Mouse (Mus musculus): ENCODE measurements around the gene Rpn2. TPM values are rescaled to one million over a fixed set of nuclear protein-coding genes. Genes with fewer than 3 reads are reported as not detected.
A peak's percentile ranks its signal among the peaks of the same experiment; 100 is the strongest.

Gene Rpn2
- polyA plus RNA-seq, 1 experiment from 2014 or later, result 359 TPM

- H3K36me3 ChIP-seq (ENCODE audit: insufficient read depth), result no peaks in the 10 kb centered on the region
- no peaks in the 10 kb centered on the region for H3K4me1 ChIP-seq (ENCODE audit: insufficient read depth)
- ATAC-seq (ENCODE audit: insufficient read depth), result no peak
- no peak for TF ChIP-seq CTCF (IDR thresholded peaks at IDR 0.05; ENCODE audit: low read depth)
- H3K9me3 ChIP-seq (ENCODE audit: low read depth, low read length), result no peaks in the 10 kb centered on the region
- H3K4me3 ChIP-seq (ENCODE audit: low read depth, low read length), result no peak overlapping the region
- WGBS, result 40% methylated on average over 9 of the region's 9 CpGs
- no peak overlapping the region for H3K27ac ChIP-seq (ENCODE audit: low read depth)
- DNase-seq, result no peak
- H3K4me2 ChIP-seq, result no peak overlapping the region
- H3K9ac ChIP-seq, result no peak overlapping the region
- H3K27me3 ChIP-seq (ENCODE audit: insufficient read depth, low read length), result no peaks in the 10 kb centered on the region
These were observed 16.3 kb upstream of the Rpn2 start for GRCm38 (mm10) chr2:157262506-157262905.

GRCm38 (mm10) chr2:157263101-157263500 lies 15.7 kb upstream of the Rpn2 start:
- Histone ChIP-seq H3K36me3 (ENCODE audit: insufficient read depth) (no peaks in the 10 kb centered on the region), H3K9me3 (ENCODE audit: low read depth, low read length) (no peaks in the 10 kb centered on the region), H3K4me2 (no peak overlapping the region), H3K27me3 (ENCODE audit: insufficient read depth, low read length) (no peaks in the 10 kb centered on the region), H3K27ac (ENCODE audit: low read depth) (no peak overlapping the region), H3K4me3 (ENCODE audit: low read depth, low read length) (no peak overlapping the region), H3K9ac (no peak overlapping the region), H3K4me1 (ENCODE audit: insufficient read depth) (no peaks in the 10 kb centered on the region)
- TF ChIP-seq CTCF (IDR thresholded peaks at IDR 0.05; ENCODE audit: low read depth), result no peak
- 87% methylated on average over 1 of the region's 1 CpGs for WGBS
- ATAC-seq (ENCODE audit: insufficient read depth) (no peak), DNase-seq (no peak)

- H3K27me3 ChIP-seq (ENCODE audit: insufficient read depth, low read length), result no peaks in the 10 kb centered on the region
- no peaks in the 10 kb centered on the region for H3K4me1 ChIP-seq (ENCODE audit: insufficient read depth)
- ATAC-seq (ENCODE audit: insufficient read depth) (no peak), DNase-seq (no peak)
- WGBS, result 56% methylated on average over 6 of the region's 6 CpGs
- no peak overlapping the region for H3K27ac ChIP-seq (ENCODE audit: low read depth)
- H3K36me3 ChIP-seq (ENCODE audit: insufficient read depth), result no peaks in the 10 kb centered on the region
- no peak for TF ChIP-seq CTCF (IDR thresholded peaks at IDR 0.05; ENCODE audit: low read depth)
- H3K9me3 ChIP-seq (ENCODE audit: low read depth, low read length), result no peaks in the 10 kb centered on the region
- no peak overlapping the region for H3K4me2 ChIP-seq
- no peak overlapping the region for H3K9ac ChIP-seq
- H3K4me3 ChIP-seq (ENCODE audit: low read depth, low read length), result no peak overlapping the region
These were observed 15.0 kb upstream of the Rpn2 start for GRCm38 (mm10) chr2:157263832-157264231.

GRCm38 (mm10) chr2:157279416-157279800 lies 591 bp downstream of the Rpn2 start, which contains the start of gene Mroh8:
Gene Mroh8, minus strand, starts transcription at chr2:157279549.
- DNase-seq, result peak; percentile 72
- peak within 1 kb of the TSS; percentile 94 for H3K4me3 ChIP-seq (ENCODE audit: low read depth, low read length)
- H3K4me2 ChIP-seq, result peak within 1 kb of the TSS; percentile 67

GRCm38 (mm10) chr2:157283321-157283720 lies 4.5 kb downstream of the Rpn2 start:
- Histone ChIP-seq H3K27ac (ENCODE audit: low read depth) (no peak overlapping the region), H3K36me3 (ENCODE audit: insufficient read depth) (peaks cover 66% of the 10 kb centered on the region), H3K4me3 (ENCODE audit: low read depth, low read length) (no peak overlapping the region), H3K27me3 (ENCODE audit: insufficient read depth, low read length) (no peaks in the 10 kb centered on the region), H3K9me3 (ENCODE audit: low read depth, low read length) (no peaks in the 10 kb centered on the region), H3K4me2 (no peak overlapping the region), H3K9ac (no peak overlapping the region), H3K4me1 (ENCODE audit: insufficient read depth) (peaks cover 9% of the 10 kb centered on the region)
- WGBS, result 79% methylated on average over 6 of the region's 6 CpGs
- no peak for DNase-seq
- no peak for TF ChIP-seq CTCF (IDR thresholded peaks at IDR 0.05; ENCODE audit: low read depth)
- no peak for ATAC-seq (ENCODE audit: insufficient read depth)

More at GRCm38 (mm10) chr2:157279416-157279800, 591 bp downstream of the Rpn2 start, which contains the start of gene Mroh8:
- Histone ChIP-seq H3K27ac (ENCODE audit: low read depth) (peak within 1 kb of the TSS; percentile 93), H3K36me3 (ENCODE audit: insufficient read depth) (peaks cover 29% of the 10 kb centered on the region), H3K9ac (peak within 1 kb of the TSS; percentile 90), H3K27me3 (ENCODE audit: insufficient read depth, low read length) (no peaks in the 10 kb centered on the region), H3K4me1 (ENCODE audit: insufficient read depth) (peaks cover 11% of the 10 kb centered on the region), H3K9me3 (ENCODE audit: low read depth, low read length) (no peaks in the 10 kb centered on the region)
- no peak for TF ChIP-seq CTCF (IDR thresholded peaks at IDR 0.05; ENCODE audit: low read depth)
- ATAC-seq (ENCODE audit: insufficient read depth), result peak; percentile 65
- under 1% methylated on average over 29 of the region's 32 CpGs for WGBS

- ATAC-seq (ENCODE audit: insufficient read depth) (no peak), DNase-seq (peak; percentile 85)
- Histone ChIP-seq H3K9ac (no peak overlapping the region), H3K27ac (ENCODE audit: low read depth) (no peak overlapping the region; the same call in 1 of the 2 replicates), H3K36me3 (ENCODE audit: insufficient read depth) (peaks cover 98% of the 10 kb centered on the region), H3K4me2 (no peak overlapping the region), H3K4me3 (ENCODE audit: low read depth, low read length) (no peak overlapping the region), H3K4me1 (ENCODE audit: insufficient read depth) (no peaks in the 10 kb centered on the region), H3K9me3 (ENCODE audit: low read depth, low read length) (no peaks in the 10 kb centered on the region), H3K27me3 (ENCODE audit: insufficient read depth, low read length) (no peaks in the 10 kb centered on the region)
- TF ChIP-seq CTCF (IDR thresholded peaks at IDR 0.05; ENCODE audit: low read depth), result peak; percentile 75
- WGBS, result 18% methylated on average over 3 of the region's 3 CpGs
These were observed 8.7 kb downstream of the Rpn2 start for GRCm38 (mm10) chr2:157287542-157287941.

GRCm38 (mm10) chr2:157288996-157289395 lies 10.2 kb downstream of the Rpn2 start:
- WGBS, result 86% methylated on average over 5 of the region's 5 CpGs
- TF ChIP-seq CTCF (IDR thresholded peaks at IDR 0.05; ENCODE audit: low read depth), result no peak
- Histone ChIP-seq H3K27me3 (ENCODE audit: insufficient read depth, low read length) (no peaks in the 10 kb centered on the region), H3K36me3 (ENCODE audit: insufficient read depth) (peaks cover 98% of the 10 kb centered on the region), H3K4me3 (ENCODE audit: low read depth, low read length) (no peak overlapping the region), H3K4me2 (no peak overlapping the region), H3K4me1 (ENCODE audit: insufficient read depth) (no peaks in the 10 kb centered on the region), H3K9ac (no peak overlapping the region), H3K27ac (ENCODE audit: low read depth) (no peak overlapping the region), H3K9me3 (ENCODE audit: low read depth, low read length) (no peaks in the 10 kb centered on the region)
- DNase-seq (no peak), ATAC-seq (ENCODE audit: insufficient read depth) (no peak)

GRCm38 (mm10) chr2:157292093-157292492 lies 13.3 kb downstream of the Rpn2 start:
- Histone ChIP-seq H3K27me3 (ENCODE audit: insufficient read depth, low read length) (no peaks in the 10 kb centered on the region), H3K27ac (ENCODE audit: low read depth) (no peak overlapping the region), H3K4me2 (no peak overlapping the region), H3K9me3 (ENCODE audit: low read depth, low read length) (no peaks in the 10 kb centered on the region), H3K36me3 (ENCODE audit: insufficient read depth) (peaks cover 96% of the 10 kb centered on the region), H3K4me3 (ENCODE audit: low read depth, low read length) (no peak overlapping the region), H3K4me1 (ENCODE audit: insufficient read depth) (no peaks in the 10 kb centered on the region), H3K9ac (no peak overlapping the region)
- ATAC-seq (ENCODE audit: insufficient read depth) (no peak), DNase-seq (peak; percentile 87)
- WGBS, result 11% methylated on average over 2 of the region's 2 CpGs
- peak; percentile 87 for TF ChIP-seq CTCF (IDR thresholded peaks at IDR 0.05; ENCODE audit: low read depth)
